Mouse (Mus musculus) limb, embryonic 14.5 days (tissue): ENCODE measurements at regions not wholly inside any gene's neighbourhood (a gene's known extent, or its start where the extent isn't known, plus 50 kb on each side); places are given as distances from the start of the nearest gene placed in this dataset.
A peak's percentile ranks its signal among the peaks of the same experiment; 100 is the strongest.

Experiments
- ATAC-seq: fragments of 200-750 bp; cut with Nextera tagmentation; 2 replicates; pipeline ENCODE4 v1.8.0; 2017; ENCODE audit warnings: low read depth, moderate number of reproducible peaks, moderate TSS enrichment; ENCODE audit not compliant: low FRiP score
- DNase-seq: peaks from one replicate; pipeline ENCODE4 v3.0.0-alpha.2; 2015; ENCODE audit warnings: low spot score
- H3K27ac ChIP-seq: fragments of 300-500 bp; sonication (generic); replicated peaks from 2 replicates; pipeline ENCODE4 v1.5.1; 2014; ENCODE audit warnings: low read depth, mild to moderate bottlenecking, low read length, moderate library complexity, mixed read lengths
- H3K27me3 ChIP-seq: fragments of 300-500 bp; sonication (generic); 2 replicates; pipeline ENCODE4 v1.6.1; 2014; ENCODE audit warnings: low read length, mixed read lengths; ENCODE audit not compliant: control insufficient read depth, insufficient read depth
- H3K36me3 ChIP-seq: fragments of 300-500 bp; sonication (generic); 2 replicates; pipeline ENCODE4 v1.6.1; 2014; ENCODE audit warnings: mild to moderate bottlenecking, low read length, moderate library complexity, mixed read lengths; ENCODE audit not compliant: control insufficient read depth, insufficient read depth
- H3K4me1 ChIP-seq: fragments of 300-500 bp; sonication (generic); 2 replicates; pipeline ENCODE4 v1.6.1; 2014; ENCODE audit warnings: antibody characterized with exemption, low read length, mixed read lengths; ENCODE audit not compliant: control insufficient read depth, insufficient read depth
- H3K4me2 ChIP-seq: fragments of 300-500 bp; sonication (generic); replicated peaks from 2 replicates; pipeline ENCODE4 v1.6.1; 2014; ENCODE audit warnings: low read depth, mild to moderate bottlenecking, low read length, moderate library complexity; ENCODE audit not compliant: severe bottlenecking
- H3K4me3 ChIP-seq: fragments of 300-500 bp; sonication (generic); replicated peaks from 2 replicates; pipeline ENCODE4 v1.5.1; 2014; ENCODE audit warnings: low read length
- H3K9ac ChIP-seq: fragments of 300-500 bp; sonication (generic); 2 replicates; pipeline ENCODE4 v1.6.1; 2014; ENCODE audit warnings: mild to moderate bottlenecking, low read depth, low read length, moderate library complexity; ENCODE audit not compliant: severe bottlenecking
- H3K9me3 ChIP-seq: fragments of 300-500 bp; sonication (generic); 2 replicates; pipeline ENCODE4 v1.6.1; 2016; ENCODE audit warnings: low read length; ENCODE audit not compliant: control insufficient read depth
- POLR2A ChIP-seq: fragments of 200-500 bp; IDR thresholded peaks from 2 replicates; pipeline ENCODE4 v1.8.0; 2012; ENCODE audit warnings: inconsistent platforms, mild to moderate bottlenecking, moderate library complexity, borderline replicate concordance; ENCODE audit not compliant: insufficient read depth, insufficient read length; ENCODE audit errors: extremely low read depth
- WGBS: fragments of 180-500 bp; shearing (Covaris S2); extraction: QIAGEN DNeasy Blood & Tissue Kit; methylation state at CpG from one replicate; pipeline ENCODE4 v1.1.7; 2014; 5-methylcytosine and 5-hydroxymethylcytosine counted together

DNA sequence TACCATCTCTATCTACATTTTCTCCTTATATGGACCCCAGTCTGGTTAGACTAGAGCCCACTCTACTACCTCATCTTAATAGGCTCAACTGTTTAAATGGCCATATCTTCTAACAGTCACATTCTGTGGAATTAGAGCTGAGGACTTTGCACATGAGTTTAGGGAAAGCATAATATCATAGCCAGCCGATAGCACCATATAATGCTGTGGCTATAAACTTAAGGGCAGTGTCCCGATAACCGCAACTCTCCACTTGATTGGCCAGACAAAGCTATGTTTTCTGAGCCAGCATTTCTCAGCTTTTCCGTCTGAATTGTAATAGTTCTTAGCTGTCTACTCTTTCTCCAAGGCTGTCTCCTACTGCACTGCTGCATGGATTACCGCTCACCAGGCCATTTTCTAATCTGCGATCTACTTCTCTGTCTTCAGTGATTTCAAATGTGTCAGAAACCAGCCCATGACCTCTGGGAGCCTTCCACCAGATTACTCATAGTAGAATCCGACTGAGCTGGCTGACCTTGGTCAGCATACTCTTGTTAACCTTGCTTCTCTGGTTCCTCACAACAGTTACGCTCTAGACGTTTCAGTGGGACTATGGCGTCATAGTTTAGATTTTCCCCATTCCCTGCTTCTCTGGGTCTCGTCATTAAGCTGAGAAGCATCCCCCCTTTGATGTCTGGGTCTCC is 152.8 kb downstream of the Klf5 start:
- Histone ChIP-seq H3K9me3 (no peaks in the 10 kb centered on the region), H3K27me3 (no peaks in the 10 kb centered on the region), H3K36me3 (no peaks in the 10 kb centered on the region), H3K9ac (no peak overlapping the region), H3K4me3 (no peak overlapping the region), H3K4me2 (no peak overlapping the region), H3K4me1 (no peaks in the 10 kb centered on the region), H3K27ac (no peak overlapping the region)
- WGBS: 83% methylated on average over 11 of the region's 11 CpGs
- DNase-seq (no peak), ATAC-seq (no peak)
- no peak for TF ChIP-seq POLR2A

DNA sequence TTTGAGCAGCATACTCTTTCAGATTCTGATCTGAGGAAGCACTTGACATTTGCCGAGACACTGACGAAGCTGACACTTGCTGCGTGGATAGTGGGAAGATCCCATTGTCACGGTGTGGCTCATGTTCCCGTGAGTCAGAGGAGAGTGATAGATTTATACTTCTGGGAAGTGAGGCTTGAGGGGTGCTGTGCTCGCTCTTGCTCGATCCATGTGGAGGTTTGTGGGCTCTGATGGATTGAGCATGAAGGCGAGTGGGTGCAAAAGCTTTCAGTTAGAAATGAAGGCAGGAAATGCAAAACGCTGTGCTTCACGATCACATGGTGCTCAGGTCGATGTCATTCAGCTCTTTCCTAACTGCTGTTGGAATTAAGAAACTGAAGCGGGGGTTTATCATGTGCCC is 155.4 kb downstream of the Klf5 start:
- no peak overlapping the region for H3K27ac ChIP-seq
- no peaks in the 10 kb centered on the region for H3K4me1 ChIP-seq
- 85% methylated on average over 12 of the region's 12 CpGs for WGBS
- no peak for TF ChIP-seq POLR2A
- H3K36me3 ChIP-seq: no peaks in the 10 kb centered on the region
- no peak overlapping the region for H3K9ac ChIP-seq
- no peaks in the 10 kb centered on the region for H3K27me3 ChIP-seq
- ATAC-seq: no peak
- H3K4me3 ChIP-seq: no peak overlapping the region
- no peak overlapping the region for H3K4me2 ChIP-seq
- no peaks in the 10 kb centered on the region for H3K9me3 ChIP-seq
- DNase-seq: no peak

DNA sequence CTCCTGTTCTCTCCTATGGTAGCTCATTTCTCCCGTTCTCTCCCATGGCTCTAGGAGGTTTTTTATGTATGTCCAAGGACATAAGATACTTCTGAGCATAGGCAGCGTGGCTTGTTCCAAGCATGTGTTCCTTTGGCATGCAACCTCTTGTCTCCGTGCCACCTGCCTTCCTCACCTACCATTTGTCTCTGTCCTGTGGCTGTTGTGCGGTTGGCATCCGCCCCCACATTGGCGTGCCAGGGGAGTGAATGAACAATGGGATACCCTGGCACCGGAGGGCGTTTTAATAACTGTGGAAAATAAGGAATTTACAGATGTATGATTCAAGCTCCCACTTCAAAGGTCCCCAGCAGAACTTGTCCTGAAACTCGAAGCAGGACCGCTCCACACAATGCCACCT is 158.1 kb downstream of the Klf5 start:
- H3K4me3 ChIP-seq: no peak overlapping the region
- H3K9ac ChIP-seq: no peak overlapping the region
- H3K4me2 ChIP-seq: no peak overlapping the region
- H3K9me3 ChIP-seq: no peaks in the 10 kb centered on the region
- DNase-seq: no peak
- no peak overlapping the region for H3K27ac ChIP-seq
- H3K4me1 ChIP-seq: no peaks in the 10 kb centered on the region
- 60% methylated on average over 10 of the region's 10 CpGs for WGBS
- TF ChIP-seq POLR2A: no peak
- no peaks in the 10 kb centered on the region for H3K27me3 ChIP-seq
- H3K36me3 ChIP-seq: no peaks in the 10 kb centered on the region
- no peak for ATAC-seq

DNA sequence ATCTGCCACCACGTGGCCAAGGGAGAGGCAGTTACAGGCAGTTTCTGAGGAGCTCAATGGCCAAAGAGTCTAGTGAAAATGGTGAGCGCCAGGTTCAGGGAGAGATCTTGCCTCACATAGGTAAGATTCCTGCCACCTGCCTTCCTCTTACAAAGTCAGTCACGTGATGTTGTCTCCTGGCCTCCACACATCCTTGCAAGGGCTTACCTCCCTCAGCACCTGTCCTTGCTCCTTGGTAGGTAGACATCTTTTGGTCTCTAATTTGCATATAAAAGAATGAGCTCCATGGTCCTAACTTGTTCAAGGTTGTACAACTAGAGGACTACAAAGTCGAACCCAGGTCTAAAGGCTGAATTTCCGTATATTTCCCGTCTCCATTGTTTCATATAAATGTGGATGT is 159.1 kb downstream of the Klf5 start:
- no peaks in the 10 kb centered on the region for H3K36me3 ChIP-seq
- WGBS: 84% methylated on average over 6 of the region's 6 CpGs
- H3K9me3 ChIP-seq: no peaks in the 10 kb centered on the region
- H3K4me2 ChIP-seq: no peak overlapping the region
- DNase-seq: no peak
- no peak overlapping the region for H3K9ac ChIP-seq
- ATAC-seq: no peak
- no peak for TF ChIP-seq POLR2A
- no peaks in the 10 kb centered on the region for H3K4me1 ChIP-seq
- no peak overlapping the region for H3K27ac ChIP-seq
- H3K27me3 ChIP-seq: no peaks in the 10 kb centered on the region
- no peak overlapping the region for H3K4me3 ChIP-seq

DNA sequence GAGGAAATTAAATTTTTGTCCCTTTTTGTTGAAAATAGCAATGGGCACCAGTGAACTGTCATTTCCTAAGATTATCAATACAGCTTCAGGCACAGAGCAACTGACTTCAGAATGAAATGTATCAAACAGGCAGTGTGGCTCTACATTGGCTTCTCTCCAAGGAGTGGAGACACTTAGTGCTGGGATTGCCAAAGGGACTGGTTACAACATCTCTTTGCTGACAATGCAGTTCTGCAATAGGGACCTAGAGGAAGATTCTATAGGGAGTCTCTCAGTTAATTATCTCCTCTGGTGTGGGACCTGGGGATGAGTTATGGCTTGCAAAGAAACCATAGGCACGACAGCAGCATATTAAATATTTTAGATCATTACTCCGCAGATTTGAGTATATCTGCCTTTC is 173.6 kb downstream of the Klf5 start:
- Histone ChIP-seq H3K4me2 (no peak overlapping the region), H3K36me3 (no peaks in the 10 kb centered on the region), H3K9me3 (no peaks in the 10 kb centered on the region), H3K27me3 (no peaks in the 10 kb centered on the region), H3K4me3 (no peak overlapping the region), H3K4me1 (no peaks in the 10 kb centered on the region), H3K27ac (no peak overlapping the region), H3K9ac (no peak overlapping the region)
- no peak for TF ChIP-seq POLR2A
- ATAC-seq: no peak
- peak; percentile 16 for DNase-seq
- 86% methylated on average over 2 of the region's 2 CpGs for WGBS

DNA sequence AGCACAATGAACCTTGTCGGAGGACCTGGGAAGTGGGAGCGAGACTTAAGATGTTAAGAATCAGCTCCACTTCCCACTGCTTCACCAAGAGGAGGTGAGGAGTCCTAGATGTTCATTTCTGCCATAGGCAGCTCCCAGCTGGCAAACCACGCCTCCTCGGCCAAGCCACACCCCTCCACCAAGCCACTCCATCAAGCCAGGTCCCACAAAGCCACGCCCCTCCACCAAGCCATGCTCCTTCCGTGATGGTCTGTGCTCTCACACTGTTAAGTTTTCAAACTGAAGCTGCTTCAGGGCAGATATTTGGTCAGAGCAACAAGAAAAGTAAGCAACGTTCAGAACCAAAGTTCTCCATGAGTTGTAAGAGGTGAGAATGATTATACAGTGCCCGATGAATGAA is 176.8 kb downstream of the Klf5 start:
- no peak overlapping the region for H3K4me3 ChIP-seq
- no peak overlapping the region for H3K9ac ChIP-seq
- no peak for TF ChIP-seq POLR2A
- no peaks in the 10 kb centered on the region for H3K36me3 ChIP-seq
- DNase-seq (no peak), ATAC-seq (no peak)
- 53% methylated on average over 8 of the region's 8 CpGs for WGBS
- H3K4me1 ChIP-seq: no peaks in the 10 kb centered on the region
- H3K27ac ChIP-seq: no peak overlapping the region
- H3K9me3 ChIP-seq: no peaks in the 10 kb centered on the region
- no peaks in the 10 kb centered on the region for H3K27me3 ChIP-seq
- no peak overlapping the region for H3K4me2 ChIP-seq
